ENCODE assay signal across 11 mouse cellular contexts in genomic region chr11:97810970-97811369, GRCm38 (mm10). TPM values are rescaled to one million over a fixed set of nuclear protein-coding genes. Genes with fewer than 3 reads are reported as not detected.
DNase-seq lines count a peak whose midpoint lies in the region; ATAC-seq and TF ChIP-seq lines count a peak whose summit lies in the region.
"Had no signal": no experiment of that assay in that cellular context is flagged by ENCODE, and none has a peak within 500 bp of the region (broad histone marks: within the 10 kb centered on the region; RNA-seq: fewer than 3 reads in every experiment).

No protein-coding gene starts in this region.

- 40% methylated on average over 3 of the region's 3 CpGs for WGBS in lung, embryonic 14.5 days
- 14% methylated on average over 3 of the region's 3 CpGs for WGBS in hindbrain, embryonic 15.5 days
- WGBS in neural tube, embryonic 13.5 days: 23% methylated on average over 3 of the region's 3 CpGs

- intact Hi-C loops in left cerebral cortex, postnatal 10 days (cut with DNase I): no loop called here

- peaks cover 72% of the 10 kb centered on the region for H3K4me1 ChIP-seq in lung, embryonic 14.5 days (ENCODE audit: insufficient read depth)
- peaks cover 79% of the 10 kb centered on the region for H3K4me1 ChIP-seq in hindbrain, embryonic 15.5 days (replicated peaks)
- peaks cover 81% of the 10 kb centered on the region for H3K4me1 ChIP-seq in neural tube, embryonic 13.5 days (replicated peaks)

- H3K4me3 ChIP-seq in lung, embryonic 14.5 days (ENCODE audit: low read depth, low read length): no peak overlapping the region
- no peak overlapping the region for H3K4me3 ChIP-seq in hindbrain, embryonic 15.5 days
- no peak overlapping the region for H3K4me3 ChIP-seq in neural tube, embryonic 13.5 days
- H3K4me3 ChIP-seq: liver, embryonic 13.5 days had no signal

- no peaks in the 10 kb centered on the region for H3K27me3 ChIP-seq in lung, embryonic 14.5 days (ENCODE audit: insufficient read depth, low read length)
- H3K27me3 ChIP-seq in hindbrain, embryonic 15.5 days: no peaks in the 10 kb centered on the region
- no peaks in the 10 kb centered on the region for H3K27me3 ChIP-seq in neural tube, embryonic 13.5 days
- H3K27me3 ChIP-seq: liver, embryonic 13.5 days had no signal

- H3K27ac ChIP-seq in lung, embryonic 14.5 days (ENCODE audit: low read depth): peak overlapping the region; percentile 58; the same call in 1 of the 2 replicates
- peak overlapping the region; percentile 88 for H3K27ac ChIP-seq in hindbrain, embryonic 15.5 days (replicated peaks)
- peak overlapping the region; percentile 90 for H3K27ac ChIP-seq in neural tube, embryonic 13.5 days (replicated peaks)

- H3K9ac ChIP-seq in lung, embryonic 14.5 days: no peak overlapping the region
- no peak overlapping the region for H3K9ac ChIP-seq in hindbrain, embryonic 15.5 days
- H3K9ac ChIP-seq in neural tube, embryonic 13.5 days: peak overlapping the region; percentile 51; the same call in 1 of the 2 replicates
- H3K9ac ChIP-seq: liver, embryonic 13.5 days had no signal

- no peaks in the 10 kb centered on the region for H3K9me3 ChIP-seq in lung, embryonic 14.5 days (ENCODE audit: low read depth, low read length)
- H3K9me3 ChIP-seq in hindbrain, embryonic 15.5 days: no peaks in the 10 kb centered on the region
- no peaks in the 10 kb centered on the region for H3K9me3 ChIP-seq in neural tube, embryonic 13.5 days
- H3K9me3 ChIP-seq: liver, embryonic 13.5 days had no signal

- H3K36me3 ChIP-seq in lung, embryonic 14.5 days (ENCODE audit: insufficient read depth): peaks cover 75% of the 10 kb centered on the region
- peaks cover 24% of the 10 kb centered on the region for H3K36me3 ChIP-seq in hindbrain, embryonic 15.5 days
- H3K36me3 ChIP-seq in neural tube, embryonic 13.5 days: peaks cover 54% of the 10 kb centered on the region

- peak; percentile 16 for DNase-seq in cerebellum, adult 11-12 months
- no peak for DNase-seq in cerebellum, adult 9-11 months
- no peak for DNase-seq in lung, embryonic 14.5 days
- no peak for DNase-seq in lung, postnatal 36 days
- no peak for DNase-seq in layer of hippocampus, adult 8-10 months (ENCODE audit: low spot score in 2 of 2)
- DNase-seq in left cerebral cortex, postnatal 10 days (ENCODE audit: extremely low spot score in 1 of 2, low spot score in 2 of 2): no peak
- DNase-seq: adrenal gland, postnatal 25 days; liver, embryonic 13.5 days had no signal

- TF ChIP-seq CTCF in lung, embryonic 14.5 days (IDR thresholded peaks at IDR 0.05; ENCODE audit: low read depth): no peak

- ATAC-seq in lung, embryonic 14.5 days (ENCODE audit: insufficient read depth): no peak
- no peak for ATAC-seq in hindbrain, embryonic 15.5 days (ENCODE audit: low FRiP score, low read depth)
- ATAC-seq in neural tube, embryonic 13.5 days (ENCODE audit: low read depth): no peak

- H3K4me2 ChIP-seq in lung, embryonic 14.5 days: peak overlapping the region; percentile 29; the same call in 1 of the 2 replicates
- H3K4me2 ChIP-seq in hindbrain, embryonic 15.5 days: no peak overlapping the region
- 0 out of 2 replicates have a peak overlapping the region, but pooled peaks have one; percentile 9 for H3K4me2 ChIP-seq in neural tube, embryonic 13.5 days
- H3K4me2 ChIP-seq: heart, embryonic 11.5 days had no signal

RNA-seq across cellular contexts. Expression of gene Lasp1, which starts 12.2 kb away (rescaled TPM):
- polyA plus RNA-seq in lung, embryonic 14.5 days (2014; fragmentation: Nextera tagmentation; extraction: Ambion mirVana): 110 and 123 TPM in 2 replicates
- 152 and 173 TPM in 2 replicates for polyA plus RNA-seq in hindbrain, embryonic 15.5 days (2015; fragmentation: Nextera tagmentation; extraction: Ambion mirVana)
- polyA plus RNA-seq in neural tube, embryonic 13.5 days (2015; fragmentation: Nextera tagmentation; extraction: Ambion mirVana): 114 and 123 TPM in 2 replicates
- total RNA-seq in layer of hippocampus, adult 8-10 months (2022): 100 to 1,000 TPM; 102 to 109 (median 104) TPM
- 100 to 1,000 TPM; 190 to 203 TPM for total RNA-seq in left cerebral cortex, postnatal 10 days (2021)

RNA-seq across cellular contexts. Expression of gene Rpl23, which starts 28.7 kb away (rescaled TPM):
- polyA plus RNA-seq in lung, embryonic 14.5 days (2014; fragmentation: Nextera tagmentation; extraction: Ambion mirVana): 663 and 721 TPM in 2 replicates
- 296 and 312 TPM in 2 replicates for polyA plus RNA-seq in hindbrain, embryonic 15.5 days (2015; fragmentation: Nextera tagmentation; extraction: Ambion mirVana)
- polyA plus RNA-seq in neural tube, embryonic 13.5 days (2015; fragmentation: Nextera tagmentation; extraction: Ambion mirVana): 351 and 415 TPM in 2 replicates
- total RNA-seq in layer of hippocampus, adult 8-10 months (2022): 100 to 1,000 TPM; 304 to 481 (median 389) TPM
- 100 to 1,000 TPM; 423 to 456 TPM for total RNA-seq in left cerebral cortex, postnatal 10 days (2021)

RNA-seq across cellular contexts. Expression of gene B230217C12Rik, which starts 29.6 kb away (rescaled TPM):
- polyA plus RNA-seq in lung, embryonic 14.5 days (2014; fragmentation: Nextera tagmentation; extraction: Ambion mirVana): 6.1 and 6.8 TPM in 2 replicates
- 32.4 and 38.8 TPM in 2 replicates for polyA plus RNA-seq in hindbrain, embryonic 15.5 days (2015; fragmentation: Nextera tagmentation; extraction: Ambion mirVana)
- 31.0 and 32.3 TPM in 2 replicates for polyA plus RNA-seq in neural tube, embryonic 13.5 days (2015; fragmentation: Nextera tagmentation; extraction: Ambion mirVana)
- total RNA-seq in layer of hippocampus, adult 8-10 months (2022): 10 to 100 TPM; 58.6 to 70.2 (median 68.1) TPM
- 10 to 100 TPM; 40.0 to 45.1 TPM for total RNA-seq in left cerebral cortex, postnatal 10 days (2021)

RNA-seq across cellular contexts. Expression of gene 1700001P01Rik, which starts 35.3 kb away (rescaled TPM):
- polyA plus RNA-seq in lung, embryonic 14.5 days (2014; fragmentation: Nextera tagmentation; extraction: Ambion mirVana): 0.32 TPM in 1 of 2 replicates, not detected in the other
- 0.26 and 0.28 TPM in 2 replicates for polyA plus RNA-seq in hindbrain, embryonic 15.5 days (2015; fragmentation: Nextera tagmentation; extraction: Ambion mirVana)
- 0.67 TPM in 1 of 2 replicates, not detected in the other for polyA plus RNA-seq in neural tube, embryonic 13.5 days (2015; fragmentation: Nextera tagmentation; extraction: Ambion mirVana)
- 1 to 10 TPM in 1 of 4 experiments, under 1 TPM in 2, not detected in 1; 0.93 to 1.4 (median 0.98) TPM for total RNA-seq in layer of hippocampus, adult 8-10 months (2022)
- under 1 TPM; 0.60 to 0.63 TPM for total RNA-seq in left cerebral cortex, postnatal 10 days (2021)
- total RNA-seq: adrenal gland, postnatal 25 days had no signal
- polyA plus RNA-seq: heart, embryonic 11.5 days had no signal

RNA-seq across cellular contexts. Expression of gene Cwc25, which starts 44.6 kb away (rescaled TPM):
- polyA plus RNA-seq in lung, embryonic 14.5 days (2014; fragmentation: Nextera tagmentation; extraction: Ambion mirVana): 13.3 and 14.2 TPM in 2 replicates
- polyA plus RNA-seq in hindbrain, embryonic 15.5 days (2015; fragmentation: Nextera tagmentation; extraction: Ambion mirVana): 14.9 and 16.2 TPM in 2 replicates
- polyA plus RNA-seq in neural tube, embryonic 13.5 days (2015; fragmentation: Nextera tagmentation; extraction: Ambion mirVana): 18.8 and 19.1 TPM in 2 replicates
- total RNA-seq in layer of hippocampus, adult 8-10 months (2022): 10 to 100 TPM; 18.6 to 22.2 (median 20.6) TPM
- total RNA-seq in left cerebral cortex, postnatal 10 days (2021): 10 to 100 TPM; 18.8 to 19.4 TPM
